Mouse (Mus musculus) cerebellum, adult (tissue): Measurements from ENCODE around the gene Nqo1.

Experiments
- ATAC-seq: cut with Nextera tagmentation; 2 replicates; pipeline ENCODE4 v1.9.2; 2017; ENCODE audit warnings: mild to moderate bottlenecking, moderate library complexity, mixed read lengths; ENCODE audit not compliant: insufficient number of reproducible peaks, low FRiP score, low TSS enrichment

Gene Nqo1

DNA sequence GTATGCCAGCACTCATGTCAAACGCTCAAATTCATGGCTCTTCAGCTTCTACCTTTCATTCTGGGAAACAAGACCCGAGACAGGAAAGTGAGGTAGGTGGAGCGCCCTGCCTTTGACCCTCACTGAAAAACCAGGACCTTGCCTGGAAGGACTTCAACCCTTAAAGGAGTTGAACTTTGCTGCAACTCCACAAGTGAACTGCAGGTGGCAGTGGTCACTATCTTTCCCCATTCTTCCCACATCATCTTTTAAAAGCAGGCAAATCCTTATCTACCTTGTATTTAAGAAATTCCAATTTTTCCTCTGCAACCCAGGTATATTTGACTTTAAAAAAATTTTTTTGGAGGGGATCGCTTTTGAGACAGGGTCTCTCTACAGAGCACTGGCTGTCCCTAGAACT lies 8.4 kb upstream of the Nqo1 start:
- no peak for ATAC-seq

DNA sequence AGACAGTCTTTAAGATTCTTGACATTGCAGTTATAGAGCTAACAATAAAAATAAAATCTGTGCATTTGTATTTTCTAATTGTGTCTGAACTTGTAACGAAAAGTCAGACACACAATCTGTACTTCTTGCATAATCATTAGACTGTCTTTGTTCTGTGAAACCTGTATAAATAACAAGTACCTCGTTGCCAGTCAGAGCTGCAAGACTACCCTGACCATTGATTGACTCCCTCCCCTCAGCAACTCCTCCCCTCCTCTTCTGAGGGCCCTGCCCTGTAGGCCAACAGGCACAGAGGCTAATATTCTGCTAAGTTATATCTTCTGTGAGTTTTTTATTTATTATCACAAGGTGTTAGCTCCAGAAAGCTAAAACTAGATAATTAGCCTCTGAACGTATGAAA lies 2.9 kb upstream of the Nqo1 start:
- no peak for ATAC-seq

DNA sequence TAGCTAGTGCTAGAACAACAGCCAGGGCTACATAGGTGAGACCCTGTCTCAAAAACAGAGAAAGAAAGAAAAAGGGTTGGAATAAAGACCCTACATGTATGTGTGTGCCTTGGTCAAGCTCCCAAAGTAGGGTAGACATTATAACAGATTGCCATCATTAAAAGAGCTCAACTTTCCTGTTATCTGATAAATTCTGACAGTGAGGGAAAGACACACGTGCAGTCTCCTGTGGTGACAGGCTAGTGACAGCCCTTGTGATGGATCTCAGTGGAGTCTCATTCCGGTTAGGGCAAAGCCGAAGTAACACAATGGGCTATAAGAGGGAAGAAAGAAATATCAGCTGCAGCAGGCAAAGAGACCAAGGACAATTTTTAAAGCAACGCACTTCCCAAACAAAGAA lies 1.1 kb upstream of the Nqo1 start:
- ATAC-seq: no peak

DNA sequence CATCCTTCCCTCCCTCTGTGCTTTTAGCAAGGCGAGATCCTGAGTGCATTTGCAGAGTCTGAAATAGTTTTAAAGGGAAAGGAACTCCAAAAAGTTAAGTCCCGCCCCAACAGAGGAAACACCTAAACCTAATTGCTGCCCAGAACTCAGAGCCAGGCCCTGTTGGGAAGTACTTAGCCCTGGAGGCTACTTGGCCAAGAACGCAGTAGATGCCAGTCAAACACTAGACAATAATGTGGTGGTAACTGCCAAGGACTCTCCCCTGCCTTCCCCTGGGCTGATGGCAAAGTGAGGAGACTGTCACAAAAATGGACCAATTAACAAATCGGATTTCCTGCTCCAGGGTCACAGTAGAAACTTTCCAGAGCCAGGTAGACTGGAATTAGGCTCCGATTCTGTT lies 1.1 kb downstream of the Nqo1 start:
- no peak for ATAC-seq

DNA sequence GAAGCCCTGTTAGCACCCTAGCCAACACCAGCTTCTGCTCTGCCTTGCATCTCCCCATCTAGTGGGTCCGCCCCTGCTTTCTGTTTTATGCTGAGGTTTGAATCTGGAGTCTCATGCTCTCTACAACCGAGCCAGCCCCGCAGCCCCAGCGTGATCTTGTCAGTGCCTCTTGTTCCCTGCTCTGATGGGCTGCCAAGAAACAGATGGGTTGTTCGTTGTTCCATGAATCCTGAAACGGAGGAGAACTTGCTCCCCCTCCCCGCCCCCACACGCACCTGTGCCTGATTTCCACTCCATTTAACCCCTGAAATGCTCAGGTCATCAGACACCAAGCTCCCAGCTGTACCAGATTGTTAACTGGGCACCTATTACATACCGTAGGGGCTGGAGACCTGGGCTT lies 3.5 kb downstream of the Nqo1 start:
- ATAC-seq: peak; percentile 62

DNA sequence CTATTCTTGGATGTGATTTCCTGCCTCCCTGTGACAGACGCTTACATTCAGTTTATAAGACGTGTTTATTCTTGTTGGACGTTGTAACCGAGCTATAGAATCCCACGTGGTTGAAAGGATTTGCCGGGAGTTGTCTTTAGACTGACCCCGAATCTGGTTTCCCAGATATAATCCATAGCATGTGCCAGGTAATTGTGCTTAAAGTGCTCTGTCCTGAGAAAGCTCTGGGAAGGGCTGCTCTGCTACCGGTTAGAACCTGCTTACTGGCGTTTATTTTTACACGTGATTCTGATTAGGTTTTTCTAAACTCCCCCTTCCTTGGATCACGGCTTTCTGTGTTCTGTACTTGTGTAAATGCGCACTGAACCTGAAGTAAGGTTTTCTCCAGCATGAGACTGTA lies 5.3 kb downstream of the Nqo1 start:
- ATAC-seq: no peak

DNA sequence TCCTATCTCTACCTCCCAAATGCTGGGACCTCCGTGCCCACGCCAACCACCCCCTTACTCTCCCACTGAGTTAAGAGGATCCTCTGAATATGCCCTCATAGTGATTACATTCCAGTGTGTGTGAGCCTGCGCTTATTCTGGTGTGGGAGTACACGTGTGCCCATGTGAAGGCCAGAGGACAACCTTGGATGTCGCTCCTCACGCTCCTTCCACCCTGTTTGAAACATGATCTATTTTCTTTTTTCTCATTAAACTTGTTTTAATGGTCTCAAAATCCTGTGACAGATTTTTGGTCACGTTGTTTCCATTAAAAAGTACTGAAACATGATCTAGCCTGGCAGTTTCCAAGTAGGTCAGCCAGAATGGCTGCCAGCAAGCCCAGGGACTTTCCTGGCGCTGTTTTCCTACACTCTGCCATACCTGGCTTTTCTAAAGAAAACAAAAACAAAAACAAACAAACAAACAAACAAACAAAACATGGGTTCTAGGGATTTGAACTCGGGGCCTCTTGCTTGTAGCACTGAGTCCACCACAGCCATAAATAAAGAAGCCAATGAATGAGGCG lies 6.8 kb downstream of the Nqo1 start:
- ATAC-seq: no peak

DNA sequence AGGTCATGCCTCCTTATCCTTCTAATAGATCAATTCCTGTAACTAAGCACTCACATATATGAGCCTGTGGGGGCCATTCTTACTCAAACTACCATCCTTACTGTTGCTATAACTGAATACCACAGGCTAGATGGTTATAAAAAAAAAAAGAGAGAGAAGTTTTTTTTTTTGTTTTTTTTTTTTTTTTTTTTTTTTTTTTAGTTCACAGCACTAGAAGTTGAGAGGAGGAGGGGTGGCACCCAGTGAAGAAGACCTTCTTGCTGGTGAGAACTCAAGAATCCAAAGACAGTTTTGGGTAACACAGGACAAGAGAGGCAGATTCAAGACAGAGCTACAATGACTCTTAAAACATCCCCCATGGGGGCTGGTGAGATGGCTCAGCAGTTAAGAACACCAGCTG lies 7.6 kb downstream of the Nqo1 start:
- ATAC-seq: no peak

DNA sequence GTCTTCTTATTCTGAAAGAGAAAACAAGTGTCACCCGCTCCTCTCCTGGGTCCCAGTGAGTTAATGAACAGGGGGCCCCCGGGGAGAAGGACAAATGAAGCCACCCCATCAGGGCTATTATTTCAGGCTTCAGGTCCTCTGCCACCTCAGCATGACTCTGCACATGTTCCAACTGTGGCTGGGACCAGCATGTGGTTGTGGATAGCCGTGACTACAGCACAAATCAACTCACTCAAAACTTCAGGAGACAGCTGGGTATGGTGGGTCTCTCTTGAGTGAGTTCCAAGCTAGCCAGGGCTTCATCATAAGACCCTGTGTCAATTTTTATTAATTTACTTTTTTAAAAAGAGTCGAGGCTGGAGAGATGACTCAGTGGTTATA lies 11.9 kb downstream of the Nqo1 start:
- ATAC-seq: no peak

DNA sequence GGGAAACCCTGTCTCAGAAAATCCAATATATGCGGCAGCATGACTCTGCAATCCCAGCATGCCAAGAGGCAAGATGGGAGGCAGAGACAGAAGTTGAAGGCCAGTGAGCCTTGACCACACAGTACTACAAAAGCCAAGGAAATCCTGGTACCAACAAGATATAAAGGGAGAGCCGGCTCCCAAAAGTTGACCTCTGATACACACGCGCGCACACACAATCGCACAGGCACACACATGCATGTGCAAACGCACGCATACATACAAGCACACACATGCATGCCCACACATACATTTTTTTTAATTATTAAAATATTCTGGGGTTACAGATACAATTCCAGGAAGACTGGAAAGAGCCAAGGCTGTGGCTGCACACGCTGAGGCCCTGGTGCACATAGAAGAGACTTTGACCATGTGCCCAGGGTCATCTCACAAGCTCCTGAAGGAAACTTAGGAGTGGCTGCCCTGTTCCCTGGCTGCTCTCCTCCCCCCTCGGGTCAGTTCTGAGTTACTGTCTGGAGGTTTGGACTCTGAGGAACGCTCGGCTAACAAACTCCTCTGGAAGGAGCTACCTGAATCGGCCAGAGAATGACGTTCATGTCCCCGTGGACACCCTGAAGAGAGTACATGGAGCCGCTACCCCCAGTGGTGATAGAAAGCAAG lies 12.4 kb downstream of the Nqo1 start:
- ATAC-seq: no peak

DNA sequence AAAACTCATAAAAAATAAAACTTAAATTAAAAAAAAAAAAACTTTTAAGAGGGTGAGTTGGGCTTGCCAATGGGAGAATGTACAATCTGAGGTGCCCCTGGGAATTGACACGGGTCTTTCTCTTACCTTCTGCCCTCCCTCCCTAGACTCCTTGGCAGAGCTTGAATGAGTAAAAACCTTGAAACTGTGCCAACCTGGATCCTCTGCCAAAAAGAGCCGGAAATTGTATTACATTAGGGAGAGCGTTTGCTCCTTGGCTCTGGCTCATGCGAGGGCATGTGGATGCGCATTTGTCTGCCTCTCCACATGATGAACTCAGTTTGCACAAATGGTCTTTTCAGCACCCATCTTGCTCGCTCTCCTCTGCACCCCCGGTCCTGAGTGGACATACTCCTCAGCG lies 13.4 kb downstream of the Nqo1 start:
- no peak for ATAC-seq

DNA sequence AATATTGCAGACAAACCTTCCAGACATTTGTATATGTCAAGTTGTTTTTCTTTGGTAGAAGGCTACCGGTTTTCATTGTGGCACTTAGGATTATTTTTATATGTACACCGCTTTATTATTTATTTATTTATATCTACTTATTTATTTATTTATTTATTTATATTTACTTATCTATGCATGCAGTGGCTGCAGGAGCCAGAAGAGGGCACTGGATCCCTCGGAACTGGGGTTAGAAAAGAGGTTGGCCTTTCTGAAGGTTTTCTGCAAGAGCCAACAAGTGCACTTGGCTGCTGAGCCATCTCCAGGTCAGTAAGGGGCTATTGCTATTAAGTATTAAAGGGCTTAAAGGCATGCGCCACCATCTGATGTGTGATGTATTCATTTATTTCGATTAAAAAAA lies 15.1 kb downstream of the Nqo1 start:
- no peak for ATAC-seq

DNA sequence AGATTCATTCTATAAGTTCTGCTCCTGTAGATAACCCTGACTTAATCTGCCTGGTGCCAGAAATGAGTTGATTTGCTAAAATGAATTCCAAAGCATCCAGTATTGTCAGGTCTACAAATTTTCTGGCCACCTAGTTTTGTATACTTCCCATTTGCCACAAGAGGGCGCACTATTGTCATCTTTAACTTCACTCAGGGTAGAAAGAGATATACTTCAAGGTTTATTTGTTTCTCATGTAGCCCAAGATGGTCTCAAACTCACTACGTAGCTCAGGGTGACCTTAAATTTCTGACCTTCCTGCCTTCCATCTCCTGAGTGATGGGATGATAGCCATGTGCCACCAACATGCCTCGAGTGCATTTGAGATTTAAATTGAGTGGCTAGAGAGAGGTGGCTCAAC lies 16.4 kb downstream of the Nqo1 start:
- ATAC-seq: 0 out of 2 replicates have a peak, but pooled peaks have one; percentile 61

DNA sequence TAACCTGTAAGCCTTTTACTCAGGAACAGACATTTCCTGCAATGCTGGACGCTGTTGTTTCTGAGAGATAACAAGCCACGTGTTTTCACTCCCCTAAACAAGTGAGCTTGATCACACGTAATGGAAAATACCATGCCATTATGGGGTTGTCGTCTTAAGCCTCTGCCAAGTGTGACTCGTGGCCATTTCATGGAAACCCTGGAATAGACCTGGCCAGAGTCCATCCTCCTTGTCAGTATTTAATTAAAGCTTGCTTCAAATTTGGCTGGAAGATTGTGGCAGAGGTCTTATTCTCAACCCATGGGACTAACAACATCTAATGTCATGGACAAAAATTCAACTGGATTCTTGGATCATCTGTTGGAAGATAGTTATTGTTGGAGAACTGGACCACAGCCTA lies 16.8 kb downstream of the Nqo1 start:
- no peak for ATAC-seq

DNA sequence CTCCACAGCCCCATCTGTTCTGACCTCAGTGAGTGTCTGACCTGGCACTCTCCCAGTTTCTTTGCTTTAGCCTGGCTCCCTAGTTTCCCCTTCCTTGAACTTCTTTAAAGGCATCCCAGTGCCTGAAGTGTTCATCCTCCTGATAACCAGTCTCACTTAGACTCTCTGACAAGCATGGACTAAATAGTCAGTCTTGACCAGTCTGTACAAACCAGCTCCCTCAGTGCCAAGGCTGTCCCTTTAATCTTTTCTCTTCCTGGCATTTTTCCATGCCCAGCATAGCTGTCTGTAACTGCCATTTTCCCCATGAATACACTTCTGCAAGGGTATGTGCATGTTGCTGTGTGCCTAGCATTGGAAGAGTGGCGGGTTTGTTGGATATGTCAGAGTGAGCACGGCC lies 17.9 kb downstream of the Nqo1 start:
- ATAC-seq: no peak

DNA sequence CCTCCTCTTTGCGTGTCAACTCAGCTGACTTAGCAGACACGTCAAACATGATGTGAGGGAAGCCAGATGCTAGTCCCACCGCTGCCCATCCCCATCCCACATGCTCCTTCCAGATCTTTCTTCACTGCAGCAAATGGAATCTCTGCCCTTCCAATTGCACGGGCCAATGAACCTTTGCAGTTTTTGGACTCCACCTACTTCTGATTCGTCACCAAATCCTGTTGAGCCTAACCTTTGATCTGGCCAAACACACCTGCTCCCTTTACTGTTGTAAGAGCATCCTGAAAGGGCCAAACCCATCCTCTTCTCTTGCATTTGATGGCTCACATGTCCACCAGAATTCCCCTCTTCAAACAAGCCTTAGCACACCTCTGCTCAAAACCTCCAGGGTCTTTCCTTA lies 18.4 kb downstream of the Nqo1 start:
- ATAC-seq: no peak

DNA sequence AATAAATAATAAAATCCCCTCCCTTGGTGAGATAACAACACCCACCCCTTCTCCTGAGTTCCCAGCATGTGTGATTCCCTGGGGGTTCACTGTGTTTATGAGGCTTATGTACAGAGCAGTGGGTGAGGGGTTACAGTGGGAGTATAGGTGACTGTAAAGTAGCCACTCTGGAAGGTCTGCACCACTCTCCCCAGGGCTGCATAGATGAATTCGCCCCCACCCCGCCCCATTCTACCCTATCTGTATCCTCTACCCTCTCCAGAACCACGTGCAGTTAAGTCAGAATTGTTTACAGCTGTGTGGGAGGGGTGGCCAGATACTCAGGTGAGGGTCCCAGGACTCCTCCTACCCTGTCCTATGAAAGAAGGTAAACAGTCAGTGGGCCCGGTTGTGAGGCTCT lies 20.1 kb downstream of the Nqo1 start:
- no peak for ATAC-seq

DNA sequence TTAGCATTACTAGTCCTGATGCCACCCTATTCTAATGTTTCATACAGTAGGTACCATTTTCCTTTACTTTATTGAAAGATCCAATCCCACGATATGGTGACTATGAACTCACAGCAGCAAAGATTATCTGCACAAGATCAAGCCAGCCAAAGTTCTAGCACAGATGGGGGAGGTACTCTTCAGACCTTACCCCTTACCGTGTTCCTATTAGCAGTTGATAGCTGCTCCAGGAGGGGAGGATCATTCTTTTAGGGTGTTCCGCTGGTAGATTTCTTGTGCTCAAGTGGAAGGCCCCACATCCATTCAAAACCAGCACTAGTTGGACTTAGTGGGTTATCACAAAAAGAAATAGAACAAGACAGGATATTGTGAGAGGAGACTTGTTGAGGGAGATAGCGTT lies 21.3 kb downstream of the Nqo1 start:
- ATAC-seq: no peak

DNA sequence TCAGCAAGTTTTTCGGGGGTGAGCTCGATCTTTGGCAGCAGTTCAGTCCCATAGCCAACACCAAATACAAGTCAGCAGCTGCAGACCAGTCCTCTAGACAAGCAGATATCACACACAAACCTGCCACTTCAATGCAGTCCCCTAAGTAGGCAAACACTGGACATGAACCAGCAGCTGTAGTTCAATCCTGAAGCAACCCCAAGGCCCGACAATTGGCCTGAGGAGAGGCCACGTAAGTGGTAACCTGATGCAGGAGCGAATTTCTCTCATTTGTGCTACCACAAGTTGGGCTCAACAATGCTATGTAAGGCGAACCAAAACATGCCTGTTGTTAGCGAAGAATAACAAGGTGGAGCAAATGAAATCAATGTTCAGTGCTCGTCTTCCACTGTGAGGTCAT lies 22.3 kb downstream of the Nqo1 start:
- ATAC-seq: no peak

DNA sequence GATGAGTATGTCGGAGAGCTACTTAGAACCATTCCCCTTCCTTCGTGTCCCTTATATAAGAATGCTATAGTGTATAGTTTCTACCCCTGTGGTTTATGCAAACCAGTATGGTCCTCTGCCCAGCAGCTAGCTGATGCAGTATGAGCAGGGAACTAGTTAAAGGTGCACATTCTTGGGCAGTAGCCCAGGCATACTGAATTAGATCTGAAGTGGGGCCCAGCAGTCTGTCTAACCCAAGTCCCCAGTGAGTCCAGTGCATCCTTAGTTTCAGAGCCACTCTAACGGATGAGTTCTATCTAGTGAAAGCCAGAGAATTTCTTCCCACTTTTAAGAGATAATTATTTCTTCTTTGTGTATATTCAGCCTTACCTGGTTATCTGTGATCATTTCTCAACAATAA lies 25.7 kb downstream of the Nqo1 start:
- no peak for ATAC-seq

DNA sequence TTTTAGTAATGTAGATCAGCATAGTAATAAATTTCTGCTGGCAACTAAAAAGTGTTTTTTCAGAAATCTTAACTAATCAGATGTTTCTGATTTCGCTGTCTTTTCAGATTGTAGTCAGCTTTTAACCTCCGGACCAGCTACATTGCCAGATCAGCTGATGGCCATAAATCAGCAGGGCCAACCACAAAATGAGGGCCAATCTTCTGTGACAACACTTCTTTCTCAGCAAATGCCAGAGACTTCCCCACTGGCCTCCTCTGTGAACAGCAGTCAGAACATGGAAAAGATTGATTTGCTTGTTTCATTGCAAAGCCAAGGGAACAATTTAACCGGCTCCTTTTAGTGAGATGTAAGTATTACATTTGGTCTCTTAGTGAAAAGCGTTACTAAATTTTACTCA lies 32.7 kb downstream of the Nqo1 start:
- no peak for ATAC-seq
